Mouse (Mus musculus): ENCODE data around the gene March6. TPM values are rescaled to one million over a fixed set of nuclear protein-coding genes. Genes with fewer than 3 reads are reported as not detected.

The March6 gene
- polyA plus RNA-seq, 1 experiment from 2014 or later, result 38.9 TPM

DNA sequence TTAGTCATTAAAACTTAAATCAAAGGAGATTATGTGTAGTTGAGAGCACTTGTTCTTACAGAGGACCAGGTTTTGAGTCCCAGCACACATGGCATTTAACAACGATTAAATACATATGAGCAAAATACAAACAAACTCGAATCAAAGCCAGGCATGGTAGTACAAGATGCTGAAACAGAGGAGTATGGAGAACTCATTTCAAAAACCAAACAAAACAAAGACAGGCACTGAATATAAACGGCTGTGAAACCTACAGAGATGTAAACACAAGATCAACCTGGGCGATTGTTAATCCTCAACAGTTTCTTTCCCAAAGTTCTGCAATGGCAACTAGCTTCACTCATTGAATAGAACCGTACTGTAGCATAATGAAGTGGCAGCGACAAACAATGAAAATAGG is 1.8 kb downstream of the March6 start:
- H3K9me3 ChIP-seq, result no peaks in the 10 kb centered on the region
- no peak for DNase-seq (ENCODE audit: low spot score)
- 39% methylated on average over 6 of the region's 6 CpGs for WGBS
- H3K4me1 ChIP-seq, result peaks cover 18% of the 10 kb centered on the region
- H3K27me3 ChIP-seq (replicated peaks; ENCODE audit: low read depth, poor library complexity, severe bottlenecking), result no peaks in the 10 kb centered on the region
- no peak overlapping the region for H3K27ac ChIP-seq (replicated peaks)
- H3K4me3 ChIP-seq, result peak overlapping the region; percentile 84
- H3K36me3 ChIP-seq (replicated peaks), result peaks cover 18% of the 10 kb centered on the region

GRCm38 (mm10) chr15:31528477-31528876 is 2.4 kb downstream of the March6 start:
- peaks cover 18% of the 10 kb centered on the region for H3K36me3 ChIP-seq (replicated peaks)
- H3K4me3 ChIP-seq, result no peak overlapping the region
- no peaks in the 10 kb centered on the region for H3K9me3 ChIP-seq
- no peaks in the 10 kb centered on the region for H3K27me3 ChIP-seq (replicated peaks; ENCODE audit: low read depth, poor library complexity, severe bottlenecking)
- DNase-seq (ENCODE audit: low spot score), result no peak
- 95% methylated on average over 4 of the region's 4 CpGs for WGBS
- H3K27ac ChIP-seq (replicated peaks), result no peak overlapping the region
- peaks cover 18% of the 10 kb centered on the region for H3K4me1 ChIP-seq

- Histone ChIP-seq H3K9me3 (no peaks in the 10 kb centered on the region), H3K36me3 (replicated peaks) (peaks cover 18% of the 10 kb centered on the region), H3K27me3 (replicated peaks; ENCODE audit: low read depth, poor library complexity, severe bottlenecking) (no peaks in the 10 kb centered on the region), H3K27ac (replicated peaks) (no peak overlapping the region), H3K4me3 (no peak overlapping the region), H3K4me1 (peaks cover 16% of the 10 kb centered on the region)
- DNase-seq (ENCODE audit: low spot score), result no peak
- WGBS, result 84% methylated on average over 1 of the region's 1 CpGs
These were observed 4.4 kb downstream of the March6 start for GRCm38 (mm10) chr15:31526463-31526862.

- WGBS, result 80% methylated on average over 5 of the region's 5 CpGs
- no peaks in the 10 kb centered on the region for H3K27me3 ChIP-seq (replicated peaks; ENCODE audit: low read depth, poor library complexity, severe bottlenecking)
- no peak overlapping the region for H3K27ac ChIP-seq (replicated peaks)
- no peak for DNase-seq (ENCODE audit: low spot score)
- no peak overlapping the region for H3K4me3 ChIP-seq
- H3K36me3 ChIP-seq (replicated peaks), result no peaks in the 10 kb centered on the region
- 0 out of 2 replicates have a peak, but pooled peaks cover 4% of the 10 kb centered on the region for H3K4me1 ChIP-seq
- H3K9me3 ChIP-seq, result no peaks in the 10 kb centered on the region
These were observed 11.9 kb downstream of the March6 start for GRCm38 (mm10) chr15:31519000-31519399.

- WGBS, result 93% methylated on average over 2 of the region's 2 CpGs
- H3K27me3 ChIP-seq (replicated peaks; ENCODE audit: low read depth, poor library complexity, severe bottlenecking), result no peaks in the 10 kb centered on the region
These were observed 12.5 kb downstream of the March6 start for GRCm38 (mm10) chr15:31518371-31518770.

GRCm38 (mm10) chr15:31517186-31517585 is 13.7 kb downstream of the March6 start:
- DNase-seq (ENCODE audit: low spot score), result no peak
- no peak overlapping the region for H3K27ac ChIP-seq (replicated peaks)
- WGBS, result 84% methylated on average over 1 of the region's 1 CpGs
- H3K9me3 ChIP-seq, result no peaks in the 10 kb centered on the region
- no peaks in the 10 kb centered on the region for H3K4me1 ChIP-seq
- no peaks in the 10 kb centered on the region for H3K36me3 ChIP-seq (replicated peaks)
- H3K4me3 ChIP-seq, result no peak overlapping the region
- no peaks in the 10 kb centered on the region for H3K27me3 ChIP-seq (replicated peaks; ENCODE audit: low read depth, poor library complexity, severe bottlenecking)

More at GRCm38 (mm10) chr15:31518371-31518770, 12.5 kb downstream of the March6 start:
- DNase-seq (ENCODE audit: low spot score), result no peak
- Histone ChIP-seq H3K4me3 (no peak overlapping the region), H3K36me3 (replicated peaks) (no peaks in the 10 kb centered on the region), H3K9me3 (no peaks in the 10 kb centered on the region), H3K4me1 (0 out of 2 replicates have a peak, but pooled peaks cover 4% of the 10 kb centered on the region), H3K27ac (replicated peaks) (no peak overlapping the region)

DNA sequence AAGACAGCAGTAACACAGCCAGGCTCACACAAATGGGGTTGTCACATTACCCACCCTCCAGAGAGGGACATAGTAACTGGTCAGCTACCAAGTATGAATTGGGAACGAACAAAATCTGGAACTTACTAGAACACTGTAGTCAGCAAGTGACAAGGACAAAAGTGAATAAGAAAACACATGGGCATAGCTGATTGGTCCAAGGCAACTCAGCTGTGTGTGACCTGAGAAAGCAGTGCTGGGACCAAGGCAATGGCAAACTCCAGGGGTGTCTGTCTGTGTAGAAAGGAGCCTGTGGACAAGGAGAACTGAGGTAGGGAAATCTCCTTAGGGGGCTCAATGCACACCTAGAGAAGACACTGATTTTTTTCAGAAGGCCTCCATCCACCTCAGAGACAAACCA is 19.1 kb downstream of the March6 start:
- H3K4me3 ChIP-seq, result no peak overlapping the region
- no peaks in the 10 kb centered on the region for H3K36me3 ChIP-seq (replicated peaks)
- WGBS, result 94% methylated on average over 1 of the region's 1 CpGs
- DNase-seq (ENCODE audit: low spot score), result no peak
- no peaks in the 10 kb centered on the region for H3K27me3 ChIP-seq (replicated peaks; ENCODE audit: low read depth, poor library complexity, severe bottlenecking)
- H3K4me1 ChIP-seq, result peaks cover 10% of the 10 kb centered on the region; the same call in 1 of the 2 replicates
- no peak overlapping the region for H3K27ac ChIP-seq (replicated peaks)
- no peaks in the 10 kb centered on the region for H3K9me3 ChIP-seq

- DNase-seq (ENCODE audit: low spot score), result no peak
- no peaks in the 10 kb centered on the region for H3K9me3 ChIP-seq
These were observed 19.5 kb downstream of the March6 start for GRCm38 (mm10) chr15:31511406-31511771.

GRCm38 (mm10) chr15:31510477-31511405 is 20.1 kb downstream of the March6 start:
- WGBS, result 74% methylated on average over 7 of the region's 7 CpGs
- H3K27ac ChIP-seq (replicated peaks), result no peak overlapping the region
- no peak for DNase-seq (ENCODE audit: low spot score)
- H3K4me1 ChIP-seq, result peaks cover 10% of the 10 kb centered on the region; the same call in 1 of the 2 replicates
- H3K36me3 ChIP-seq (replicated peaks), result peaks cover 5% of the 10 kb centered on the region
- no peaks in the 10 kb centered on the region for H3K9me3 ChIP-seq
- no peak overlapping the region for H3K4me3 ChIP-seq
- H3K27me3 ChIP-seq (replicated peaks; ENCODE audit: low read depth, poor library complexity, severe bottlenecking), result no peaks in the 10 kb centered on the region

More at GRCm38 (mm10) chr15:31511406-31511771, 19.5 kb downstream of the March6 start:
- Histone ChIP-seq H3K36me3 (replicated peaks) (no peaks in the 10 kb centered on the region), H3K27ac (replicated peaks) (no peak overlapping the region), H3K4me3 (no peak overlapping the region), H3K4me1 (peaks cover 10% of the 10 kb centered on the region; the same call in 1 of the 2 replicates), H3K27me3 (replicated peaks; ENCODE audit: low read depth, poor library complexity, severe bottlenecking) (no peaks in the 10 kb centered on the region)

GRCm38 (mm10) chr15:31505082-31505481 is 25.8 kb downstream of the March6 start:
- no peak overlapping the region for H3K27ac ChIP-seq (replicated peaks)
- H3K27me3 ChIP-seq (replicated peaks; ENCODE audit: low read depth, poor library complexity, severe bottlenecking), result no peaks in the 10 kb centered on the region
- H3K9me3 ChIP-seq, result no peaks in the 10 kb centered on the region
- H3K36me3 ChIP-seq (replicated peaks), result peaks cover 34% of the 10 kb centered on the region
- 92% methylated on average over 2 of the region's 2 CpGs for WGBS
- DNase-seq (ENCODE audit: low spot score), result no peak
- H3K4me3 ChIP-seq, result no peak overlapping the region
- H3K4me1 ChIP-seq, result no peaks in the 10 kb centered on the region

GRCm38 (mm10) chr15:31503447-31503846 is 27.4 kb downstream of the March6 start:
- H3K4me1 ChIP-seq, result no peaks in the 10 kb centered on the region
- no peak overlapping the region for H3K4me3 ChIP-seq
- peaks cover 48% of the 10 kb centered on the region for H3K36me3 ChIP-seq (replicated peaks)
- H3K27ac ChIP-seq (replicated peaks), result no peak overlapping the region
- WGBS, result 86% methylated on average over 3 of the region's 3 CpGs
- DNase-seq (ENCODE audit: low spot score), result no peak
- no peaks in the 10 kb centered on the region for H3K9me3 ChIP-seq
- H3K27me3 ChIP-seq (replicated peaks; ENCODE audit: low read depth, poor library complexity, severe bottlenecking), result no peaks in the 10 kb centered on the region

DNA sequence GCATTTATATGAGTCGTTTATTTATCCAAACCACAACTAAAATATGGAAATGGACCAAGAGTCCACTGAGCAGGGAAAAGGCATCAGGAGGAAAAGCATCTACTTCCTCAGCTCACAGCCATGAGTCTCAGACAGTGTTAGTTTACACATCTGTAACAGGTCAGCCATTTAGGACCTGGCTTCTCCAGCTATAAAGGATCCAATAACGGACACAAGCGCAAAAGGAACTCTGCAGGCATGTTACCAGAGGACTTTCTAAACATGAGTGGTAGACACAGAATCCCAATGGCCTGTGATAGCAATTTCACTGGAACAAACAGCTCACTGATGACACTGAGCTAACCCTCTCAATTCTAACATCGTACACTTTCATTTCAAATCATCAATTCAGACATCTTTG is 27.9 kb downstream of the March6 start:
- H3K27ac ChIP-seq (replicated peaks), result no peak overlapping the region
- DNase-seq (ENCODE audit: low spot score), result no peak
- H3K9me3 ChIP-seq, result no peaks in the 10 kb centered on the region
- H3K4me3 ChIP-seq, result no peak overlapping the region
- peaks cover 53% of the 10 kb centered on the region for H3K36me3 ChIP-seq (replicated peaks)
- H3K4me1 ChIP-seq, result no peaks in the 10 kb centered on the region
- 89% methylated on average over 4 of the region's 4 CpGs for WGBS
- H3K27me3 ChIP-seq (replicated peaks; ENCODE audit: low read depth, poor library complexity, severe bottlenecking), result no peaks in the 10 kb centered on the region

DNA sequence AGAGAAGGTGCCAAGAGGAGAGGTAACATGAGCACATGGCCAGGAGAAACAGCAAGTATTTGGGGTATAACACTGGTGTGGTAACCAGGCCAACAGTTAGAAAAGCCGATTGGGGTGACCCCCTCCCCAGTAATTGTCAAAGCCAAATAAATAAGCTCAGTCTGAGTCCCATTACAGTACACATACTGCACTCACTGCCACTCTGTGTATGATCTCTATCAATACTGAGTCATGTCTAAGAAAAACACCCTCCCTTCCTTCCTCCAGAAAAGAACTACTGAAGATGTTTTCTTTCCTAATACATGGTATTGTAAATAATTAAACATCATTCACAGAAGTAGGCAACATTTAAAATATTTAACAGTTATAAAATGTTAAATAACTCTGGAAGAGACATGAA is 28.5 kb downstream of the March6 start:
- H3K9me3 ChIP-seq, result no peaks in the 10 kb centered on the region
- 89% methylated on average over 1 of the region's 1 CpGs for WGBS
- peaks cover 60% of the 10 kb centered on the region for H3K36me3 ChIP-seq (replicated peaks)

More for the DNA sequence above, 28.5 kb downstream of the March6 start:
- Histone ChIP-seq H3K4me3 (no peak overlapping the region), H3K27me3 (replicated peaks; ENCODE audit: low read depth, poor library complexity, severe bottlenecking) (no peaks in the 10 kb centered on the region), H3K4me1 (no peaks in the 10 kb centered on the region), H3K27ac (replicated peaks) (no peak overlapping the region)
- DNase-seq (ENCODE audit: low spot score), result no peak

Measured in embryonic facial prominence, embryonic 10.5 days (tissue).